Mouse (Mus musculus) ovary, adult 2 months (tissue): ENCODE data around the gene Gm10972. TPM values are rescaled to one million over a fixed set of nuclear protein-coding genes. Genes with fewer than 3 reads are reported as not detected.

ENCODE experiments used
- polyA plus RNA-seq: library from polyadenylated mRNA; depleted of rRNA; stranded (reverse); fragments of >200 nt; gene quantifications from 2 replicates; pipeline ENCODE4 v1.2.3, GENCODE M21; 2012; rRNA removed

Gene Gm10972
- polyA plus RNA-seq, result not detected in 2 replicates

DNA sequence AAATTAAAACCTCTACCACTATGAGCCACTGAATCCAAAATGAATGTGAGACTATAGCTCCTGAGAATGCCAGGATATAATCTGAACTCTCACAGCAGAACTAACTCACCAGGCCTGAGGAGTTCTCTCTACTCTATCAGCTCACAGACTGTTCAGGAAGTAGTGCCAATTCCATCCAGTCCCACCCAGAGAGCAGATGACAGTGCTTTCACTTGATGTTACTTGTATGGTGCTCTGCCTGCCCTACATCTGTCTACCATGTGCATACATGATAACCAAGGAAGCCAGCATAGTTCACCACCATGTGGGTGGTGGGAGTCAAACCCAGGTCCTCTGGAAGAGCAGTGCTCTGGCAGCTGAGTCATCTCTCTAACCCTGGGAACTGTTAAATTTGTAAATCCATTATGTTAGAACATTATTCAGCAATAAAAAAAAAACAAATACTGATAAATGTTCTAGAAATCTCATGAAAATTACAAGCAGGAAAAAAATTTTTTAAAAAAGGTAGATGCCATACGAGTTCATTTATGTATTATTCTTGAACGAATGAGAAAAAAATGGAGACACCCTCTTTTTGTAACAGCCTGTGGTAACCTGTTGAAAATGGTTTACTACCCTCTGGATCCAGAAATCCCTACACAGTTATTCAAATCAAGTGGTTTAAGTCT lies at the start of gene Gm10972:
Gm10972 (plus strand) TSS at position 618 of the 668 bp plus-strand sequence.

DNA sequence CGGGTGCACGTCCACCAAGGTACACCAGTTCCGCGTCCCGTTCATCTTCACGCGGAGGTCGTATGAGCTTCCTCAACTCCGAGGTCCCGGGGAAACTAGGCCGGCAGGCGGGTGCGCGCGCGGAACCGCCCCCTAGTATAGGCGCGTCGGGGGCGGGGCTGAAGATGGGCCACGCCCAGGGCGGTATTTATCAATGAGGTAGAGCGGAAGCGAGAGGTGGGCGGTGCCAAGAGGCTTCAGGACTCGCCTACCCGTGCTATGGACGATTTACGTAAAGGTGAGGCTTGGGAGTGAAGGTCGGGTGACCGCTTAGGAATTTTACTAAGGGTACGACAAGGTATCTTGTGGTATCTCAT lies 15.8 kb downstream of the Gm10972 start, which contains the start of gene Tuft1:
Tuft1 (minus strand) TSS at position 133 of the 356 bp plus-strand sequence.

Other genes with a start within 250 kb of the Gm10972 start
- 0.13 TPM in 1 of 2 replicates, not detected in the other for gene Lingo4, start 244.6 kb upstream of the Gm10972 start, polyA plus RNA-seq
- 0.12 and 0.98 TPM in 2 replicates for gene Tdrkh, start 229.8 kb upstream of the Gm10972 start, polyA plus RNA-seq
- 26.6 and 33.9 TPM in 2 replicates for gene Mrpl9, start 199.8 kb upstream of the Gm10972 start, polyA plus RNA-seq
- 0.17 TPM in 1 of 2 replicates, not detected in the other for gene Oaz3, start 199.2 kb upstream of the Gm10972 start, polyA plus RNA-seq
- gene Celf3, start 164.8 kb upstream of the Gm10972 start, polyA plus RNA-seq, result 3.1 and 4.7 TPM in 2 replicates
- gene Riiad1, start 162.8 kb upstream of the Gm10972 start, polyA plus RNA-seq, result 0.91 and 1.1 TPM in 2 replicates
- 7.8 and 9.6 TPM in 2 replicates for gene Snx27, start 60.4 kb upstream of the Gm10972 start, polyA plus RNA-seq
- 7.7 and 8.7 TPM in 2 replicates for gene Tuft1, start 15.8 kb downstream of the Gm10972 start, polyA plus RNA-seq
- gene Selenbp2, start 50.4 kb downstream of the Gm10972 start, polyA plus RNA-seq, result 1.3 and 1.8 TPM in 2 replicates
- gene Cgn, start 143.4 kb downstream of the Gm10972 start, polyA plus RNA-seq, result 4.6 and 5.1 TPM in 2 replicates
- gene Pogz, start 194.5 kb downstream of the Gm10972 start, polyA plus RNA-seq, result 22.0 and 41.5 TPM in 2 replicates
- gene Psmb4, start 243.8 kb downstream of the Gm10972 start, polyA plus RNA-seq, result 212 and 235 TPM in 2 replicates